Mouse (Mus musculus): ENCODE data around the gene Actl6b. TPM values are rescaled to one million over a fixed set of nuclear protein-coding genes. Genes with fewer than 3 reads are reported as not detected.

The Actl6b gene
- total and polyA plus RNA-seq, 3 experiments, result 0.15 TPM; not detected in 2

DNA sequence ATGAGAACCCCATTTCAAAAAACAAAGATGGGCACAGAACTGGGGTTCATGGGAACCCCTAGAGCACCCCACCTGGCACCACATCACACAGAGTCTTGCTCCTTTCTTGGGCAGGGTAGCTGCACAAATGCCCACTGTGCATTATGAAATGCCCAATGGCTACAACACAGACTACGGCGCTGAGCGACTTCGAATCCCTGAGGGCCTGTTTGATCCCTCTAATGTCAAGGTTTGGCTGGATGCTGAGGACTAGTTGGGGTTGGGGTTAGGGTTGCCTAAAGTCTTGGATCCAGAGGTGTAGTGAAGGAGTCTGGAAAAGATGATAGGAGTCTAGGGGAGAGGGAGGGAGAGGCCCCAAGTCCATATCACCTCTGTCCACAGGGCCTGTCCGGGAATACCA is 13.1 kb downstream of the Actl6b start:
- TF ChIP-seq ELF1 (IDR thresholded peaks at IDR 0.05; ENCODE audit: low read depth, low read length) (no peak), RAD21 (IDR thresholded peaks at IDR 0.05; ENCODE audit: low read depth, low read length) (no peak), GATA1 (IDR thresholded peaks at IDR 0.05; ENCODE audit: low read depth, low read length) (no peak), CTCF (IDR thresholded peaks at IDR 0.05 in 2 of 3, conservative IDR thresholded peaks at IDR 0.05 in 1 of 3; ENCODE audit: control insufficient read depth in 1 of 3, insufficient read depth in 1 of 3, low read depth in 2 of 3, low read length in 3 of 3, poor library complexity in 1 of 3, severe bottlenecking in 1 of 3) (no peak), POLR2AphosphoS2 (IDR thresholded peaks at IDR 0.05; ENCODE audit: low read length) (no peak), CHD2 (IDR thresholded peaks at IDR 0.05; ENCODE audit: low read length) (no peak), MAZ (IDR thresholded peaks at IDR 0.05; ENCODE audit: low read depth, low read length) (no peak)
- peaks cover 0 to 8% of the 10 kb centered on the region in 2 experiments; a peak in 2 of 4 replicates for H3K36me3 ChIP-seq (ENCODE audit: control insufficient read depth in 1 of 2, insufficient read depth in 2 of 2, low read length in 2 of 2)

DNA sequence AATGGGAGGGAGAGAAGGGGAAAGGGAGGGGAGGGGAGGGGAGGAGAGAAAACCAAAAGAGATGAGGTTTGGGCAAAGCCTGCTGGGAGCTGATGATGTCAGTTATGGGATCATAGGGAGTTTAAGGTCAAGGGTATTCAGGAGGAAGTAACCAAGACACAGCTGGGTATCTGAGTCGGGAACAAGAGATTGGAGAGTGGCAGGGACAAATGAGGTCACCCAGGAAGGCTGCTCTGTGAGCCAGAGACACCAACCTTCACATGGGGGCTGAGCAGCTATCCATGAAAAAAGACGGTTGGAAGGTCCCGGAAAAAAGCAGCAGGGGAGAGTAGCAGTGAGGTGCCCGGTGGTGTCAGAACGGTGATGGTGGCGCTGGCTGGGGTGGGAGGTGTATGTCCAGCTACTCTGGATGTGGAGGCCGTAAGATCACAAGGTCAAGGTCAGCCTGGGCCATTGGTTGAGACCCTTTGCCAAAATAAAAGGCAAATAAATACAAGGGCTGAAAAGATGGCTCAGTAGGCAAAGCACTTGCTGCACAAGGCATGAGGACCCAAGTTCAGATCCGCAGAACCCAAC is 15.0 kb downstream of the Actl6b start:
- DNase-seq (ENCODE audit: low read depth, low spot score), result no peak
- Histone ChIP-seq H3K9ac (ENCODE audit: control insufficient read depth, low read depth, low read length, poor library complexity, severe bottlenecking) (no peak overlapping the region), H3K4me3 (ENCODE audit: control insufficient read depth in 1 of 2, insufficient read depth in 1 of 2, low read depth in 2 of 2, low read length in 2 of 2) (no peak overlapping the region), H3K27ac (ENCODE audit: control insufficient read depth, low read depth, low read length) (no peak overlapping the region), H3K27me3 (ENCODE audit: control insufficient read depth in 1 of 2, insufficient read depth in 2 of 2, low read length in 2 of 2) (no peaks in the 10 kb centered on the region), H3K9me3 (replicated peaks; ENCODE audit: insufficient read depth, low read length) (no peaks in the 10 kb centered on the region), H3K36me3 (ENCODE audit: control insufficient read depth in 1 of 2, insufficient read depth in 2 of 2, low read length in 2 of 2) (peaks cover 0 to 13% of the 10 kb centered on the region in 2 experiments; a peak in 2 of 4 replicates), H3K4me1 (ENCODE audit: control insufficient read depth in 1 of 2, insufficient read depth in 2 of 2, low read length in 2 of 2) (peaks cover 0 to 25% of the 10 kb centered on the region in 2 experiments; a peak in 2 of 4 replicates), H3K79me2 (ENCODE audit: control insufficient read depth, insufficient read depth, low read length, poor library complexity) (peaks cover 21% of the 10 kb centered on the region)
- no peak for TF ChIP-seq CHD1 (IDR thresholded peaks at IDR 0.05; ENCODE audit: low read depth, low read length)
- TF ChIP-seq CTCF (IDR thresholded peaks at IDR 0.05 in 2 of 3, conservative IDR thresholded peaks at IDR 0.05 in 1 of 3; ENCODE audit: control insufficient read depth in 1 of 3, insufficient read depth in 1 of 3, low read depth in 2 of 3, low read length in 3 of 3, poor library complexity in 1 of 3, severe bottlenecking in 1 of 3), result no peak
- TF ChIP-seq RCOR1 (IDR thresholded peaks at IDR 0.05; ENCODE audit: low read depth, low read length), result no peak
- no peak for TF ChIP-seq TCF12 (IDR thresholded peaks at IDR 0.05; ENCODE audit: low read depth, low read length)
- TF ChIP-seq ZC3H11A (IDR thresholded peaks at IDR 0.05; ENCODE audit: low read depth, low read length), result no peak
- no peak for TF ChIP-seq RAD21 (IDR thresholded peaks at IDR 0.05; ENCODE audit: low read depth, low read length)
- TF ChIP-seq ZMIZ1 (IDR thresholded peaks at IDR 0.05; ENCODE audit: low read depth, low read length), result no peak
- TF ChIP-seq POLR2A (IDR thresholded peaks at IDR 0.05; ENCODE audit: control insufficient read depth in 1 of 2, insufficient read depth in 1 of 2, low read depth in 1 of 2, low read length in 2 of 2, poor library complexity in 1 of 2), result no peak
- TF ChIP-seq POLR2AphosphoS5 (IDR thresholded peaks at IDR 0.05; ENCODE audit: borderline replicate concordance, low read depth, low read length), result no peak
- no peak for TF ChIP-seq MEF2A (IDR thresholded peaks at IDR 0.05; ENCODE audit: extremely low read depth, insufficient replicate concordance, low read depth, low read length, poor library complexity, severe bottlenecking)
- TF ChIP-seq GABPA (IDR thresholded peaks at IDR 0.05; ENCODE audit: low read depth, low read length), result no peak
- no peak for TF ChIP-seq MAFK (IDR thresholded peaks at IDR 0.05; ENCODE audit: borderline replicate concordance, low read depth, low read length)
- no peak for TF ChIP-seq SIN3A (IDR thresholded peaks at IDR 0.05; ENCODE audit: low read length)
- no peak for TF ChIP-seq ETS1 (IDR thresholded peaks at IDR 0.05; ENCODE audit: low read depth, low read length)
- no peak for TF ChIP-seq BHLHE40 (IDR thresholded peaks at IDR 0.05; ENCODE audit: borderline replicate concordance, low read depth, low read length)

More for the DNA sequence above, 13.1 kb downstream of the Actl6b start:
- Histone ChIP-seq H3K27me3 (ENCODE audit: control insufficient read depth in 1 of 2, insufficient read depth in 2 of 2, low read length in 2 of 2) (peaks cover 4 to 10% of the 10 kb centered on the region in 2 experiments), H3K9me3 (replicated peaks; ENCODE audit: insufficient read depth, low read length) (no peaks in the 10 kb centered on the region), H3K9ac (ENCODE audit: control insufficient read depth, low read depth, low read length, poor library complexity, severe bottlenecking) (no peak overlapping the region), H3K27ac (ENCODE audit: control insufficient read depth, low read depth, low read length) (no peak overlapping the region), H3K4me3 (ENCODE audit: control insufficient read depth in 1 of 2, insufficient read depth in 1 of 2, low read depth in 2 of 2, low read length in 2 of 2) (no peak overlapping the region), H3K4me1 (ENCODE audit: control insufficient read depth in 1 of 2, insufficient read depth in 2 of 2, low read length in 2 of 2) (peaks cover 0 to 13% of the 10 kb centered on the region in 2 experiments; a peak in 2 of 4 replicates), H3K79me2 (ENCODE audit: control insufficient read depth, insufficient read depth, low read length, poor library complexity) (peaks cover 4% of the 10 kb centered on the region)
- DNase-seq (ENCODE audit: low read depth, low spot score), result no peak

Data from MEL (cell line).